Mouse (Mus musculus): Measurements from ENCODE around the gene Tex44. TPM values are rescaled to one million over a fixed set of nuclear protein-coding genes. Genes with fewer than 3 reads are reported as not detected.

Tex44 gene
- polyA plus RNA-seq, 1 experiment from 2014 or later: not detected

DNA sequence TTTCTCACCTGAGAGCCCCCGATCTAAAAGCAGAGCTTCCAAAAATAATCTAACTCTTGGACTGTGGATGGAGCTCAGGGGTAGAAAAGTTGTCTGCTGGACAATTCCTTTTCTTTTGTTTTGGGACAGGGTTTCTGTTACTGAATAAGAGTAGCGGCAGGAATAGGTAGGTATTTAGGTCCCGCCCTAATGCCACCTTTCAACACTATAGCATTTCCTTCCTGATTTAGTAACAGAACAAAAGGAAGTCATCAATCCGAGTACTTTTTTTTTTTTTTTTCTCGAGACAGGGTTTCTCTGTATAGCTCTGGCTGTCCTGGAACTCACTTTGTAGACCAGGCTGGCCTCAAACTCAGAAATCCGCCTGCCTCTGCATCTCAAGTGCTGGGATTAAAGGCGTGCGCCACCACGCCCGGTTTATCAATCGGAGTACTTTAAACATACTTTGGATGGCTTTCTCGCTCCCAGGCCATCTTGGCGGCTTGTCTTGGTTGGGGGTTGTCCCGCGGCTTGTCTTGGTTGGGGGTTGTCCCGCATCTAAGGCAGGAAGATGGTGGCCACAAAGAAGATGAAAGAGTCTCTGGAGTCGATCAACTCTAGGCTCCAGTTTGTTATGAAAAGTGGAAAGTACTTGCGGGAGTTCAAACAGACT is 47.1 kb downstream of the Tex44 start:
- H3K4me2 ChIP-seq: peak overlapping the region; percentile 76; the same call in 1 of the 2 replicates
- 77% methylated on average over 18 of the region's 18 CpGs for WGBS (ENCODE audit: insufficient replicate concordance)
- H3K9ac ChIP-seq: peak overlapping the region; percentile 73
- H3K27ac ChIP-seq: peak overlapping the region; percentile 89
- no peaks in the 10 kb centered on the region for H3K27me3 ChIP-seq
- H3K36me3 ChIP-seq: no peaks in the 10 kb centered on the region
- DNase-seq (no peak), ATAC-seq (ENCODE audit: low read depth) (no peak)
- H3K9me3 ChIP-seq (replicated peaks): no peaks in the 10 kb centered on the region
- peaks cover 56% of the 10 kb centered on the region for H3K4me1 ChIP-seq (replicated peaks)
- no peak overlapping the region for H3K4me3 ChIP-seq (replicated peaks)

Other genes starting within 250 kb of the Tex44 start
- 2.4 and 3.2 TPM in 2 replicates for gene B3gnt7, start 123.5 kb upstream of the Tex44 start, polyA plus RNA-seq (2015; fragmentation: Nextera tagmentation; extraction: Ambion mirVana)
- gene Ncl, start 66.9 kb upstream of the Tex44 start, polyA plus RNA-seq (2015; fragmentation: Nextera tagmentation; extraction: Ambion mirVana): 423 and 530 TPM in 2 replicates
- not detected in 2 replicates for gene Nmur1, start 101 bp upstream of the Tex44 start, polyA plus RNA-seq (2015; fragmentation: Nextera tagmentation; extraction: Ambion mirVana)
- gene Ptma, start 100.4 kb downstream of the Tex44 start, polyA plus RNA-seq (2015; fragmentation: Nextera tagmentation; extraction: Ambion mirVana): 1,483 and 1,688 TPM in 2 replicates
- gene Pde6d, start 156.3 kb downstream of the Tex44 start, polyA plus RNA-seq (2015; fragmentation: Nextera tagmentation; extraction: Ambion mirVana): 31.5 and 35.7 TPM in 2 replicates
- 16.7 and 18.5 TPM in 2 replicates for gene Cops7b, start 156.6 kb downstream of the Tex44 start, polyA plus RNA-seq (2015; fragmentation: Nextera tagmentation; extraction: Ambion mirVana)
- not detected in 2 replicates for gene Nppc, start 244.2 kb downstream of the Tex44 start, polyA plus RNA-seq (2015; fragmentation: Nextera tagmentation; extraction: Ambion mirVana)

Data from liver, embryonic 13.5 days (tissue).